Mouse (Mus musculus): ENCODE data around the gene Cacna2d4. TPM values are rescaled to one million over a fixed set of nuclear protein-coding genes. Genes with fewer than 3 reads are reported as not detected.
A peak's percentile ranks its signal among the peaks of the same experiment; 100 is the strongest.

The Cacna2d4 gene
- polyA plus RNA-seq, 1 experiment: 34.8 TPM

DNA sequence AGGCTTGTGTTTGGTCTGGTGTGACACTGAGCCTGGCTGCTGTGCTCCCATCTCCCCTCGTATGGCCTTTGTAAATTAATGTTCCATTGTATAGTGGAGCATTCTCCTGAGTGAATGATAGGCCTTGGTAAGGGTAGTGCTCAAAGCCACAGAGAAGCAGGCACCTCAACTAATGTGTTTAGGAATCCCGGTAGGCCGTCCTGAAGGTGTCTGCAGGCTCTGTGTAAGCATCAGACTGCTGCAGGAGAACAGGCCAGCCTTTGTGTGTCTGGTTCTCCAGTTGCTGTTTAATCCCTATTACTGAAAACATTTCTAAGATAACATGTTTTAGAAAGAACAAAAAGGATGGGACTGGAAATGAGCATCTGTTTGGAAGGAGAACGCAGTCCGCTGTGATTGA is 17.7 kb upstream of the Cacna2d4 start:
- Histone ChIP-seq H3K27ac (ENCODE audit: control insufficient read depth, insufficient read depth, low read length) (no peak overlapping the region), H3K4me3 (ENCODE audit: control insufficient read depth, insufficient read depth, low read length) (no peak overlapping the region), H3K4me1 (replicated peaks; ENCODE audit: control insufficient read depth, insufficient read depth, low read length) (no peaks in the 10 kb centered on the region), H3K36me3 (ENCODE audit: control insufficient read depth, insufficient read depth, low read length) (peaks cover 20% of the 10 kb centered on the region), H3K27me3 (ENCODE audit: control insufficient read depth, insufficient read depth, low read length) (no peaks in the 10 kb centered on the region)
- 95% methylated on average over 5 of the region's 5 CpGs for WGBS
- no peak for DNase-seq
- TF ChIP-seq POLR2A (IDR thresholded peaks at IDR 0.05; ENCODE audit: control insufficient read depth, extremely low read depth, insufficient read depth, low read length, poor library complexity) (no peak), CTCF (IDR thresholded peaks at IDR 0.05; ENCODE audit: borderline replicate concordance, control insufficient read depth, extremely low read depth, insufficient read depth, low read length, poor library complexity) (no peak)

DNA sequence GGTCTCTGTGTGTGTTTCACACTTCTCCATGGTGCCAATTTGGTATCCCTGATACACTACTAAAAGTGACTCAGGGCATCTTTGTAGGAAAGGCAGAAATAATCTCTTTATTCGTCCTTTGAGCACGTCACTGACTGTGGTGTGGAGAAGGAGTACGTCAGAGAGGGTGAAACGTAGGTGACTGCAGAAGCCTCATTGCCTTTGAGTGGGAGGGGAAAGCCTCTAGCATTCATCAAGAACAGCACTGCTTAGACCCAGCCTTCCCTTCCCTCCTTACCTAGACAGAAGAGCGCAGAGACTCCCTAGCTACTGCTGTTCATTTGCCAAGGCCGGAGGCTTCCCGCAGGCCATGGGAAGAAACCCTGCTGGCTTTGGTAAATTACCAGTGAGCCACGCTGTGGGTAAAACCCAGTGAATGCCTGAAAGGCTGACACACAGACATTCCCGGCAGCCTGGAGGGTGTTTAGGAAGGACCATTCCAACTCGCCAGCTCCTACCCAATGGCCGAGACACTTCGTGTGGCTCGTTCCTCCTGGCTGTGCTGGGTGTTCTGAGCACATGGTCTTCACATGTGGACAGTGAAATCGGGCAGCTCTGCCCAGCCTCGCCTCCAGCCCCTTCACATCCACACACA is 17.0 kb upstream of the Cacna2d4 start:
- no peak overlapping the region for H3K27ac ChIP-seq (ENCODE audit: control insufficient read depth, insufficient read depth, low read length)
- peaks cover 20% of the 10 kb centered on the region for H3K36me3 ChIP-seq (ENCODE audit: control insufficient read depth, insufficient read depth, low read length)
- 98% methylated on average over 15 of the region's 15 CpGs for WGBS
- no peaks in the 10 kb centered on the region for H3K4me1 ChIP-seq (replicated peaks; ENCODE audit: control insufficient read depth, insufficient read depth, low read length)
- no peaks in the 10 kb centered on the region for H3K27me3 ChIP-seq (ENCODE audit: control insufficient read depth, insufficient read depth, low read length)
- DNase-seq: no peak
- H3K4me3 ChIP-seq (ENCODE audit: control insufficient read depth, insufficient read depth, low read length): no peak overlapping the region
- TF ChIP-seq POLR2A (IDR thresholded peaks at IDR 0.05; ENCODE audit: control insufficient read depth, extremely low read depth, insufficient read depth, low read length, poor library complexity): no peak
- TF ChIP-seq CTCF (IDR thresholded peaks at IDR 0.05; ENCODE audit: borderline replicate concordance, control insufficient read depth, extremely low read depth, insufficient read depth, low read length, poor library complexity): no peak

DNA sequence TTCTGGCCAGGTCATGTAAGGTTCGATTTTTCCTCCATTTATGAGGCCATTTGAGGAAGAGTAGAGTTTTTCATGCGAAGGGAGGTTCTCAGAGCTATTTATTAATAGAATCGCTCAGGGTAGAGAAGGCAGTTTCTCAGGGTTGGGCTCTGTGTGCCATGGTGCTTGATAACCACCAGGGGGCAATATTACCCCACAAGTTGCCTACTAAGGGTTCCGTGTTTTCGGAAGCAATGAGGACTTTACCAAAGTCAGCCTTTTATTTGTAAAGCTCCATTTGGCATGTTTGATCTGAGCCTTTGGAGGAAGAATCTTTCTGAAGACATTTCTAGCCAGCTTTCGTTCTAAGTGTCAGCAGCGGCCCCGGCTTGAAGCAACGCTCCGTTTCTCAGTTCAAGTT is 16.0 kb upstream of the Cacna2d4 start:
- Histone ChIP-seq H3K4me3 (ENCODE audit: control insufficient read depth, insufficient read depth, low read length) (no peak overlapping the region), H3K27me3 (ENCODE audit: control insufficient read depth, insufficient read depth, low read length) (no peaks in the 10 kb centered on the region), H3K4me1 (replicated peaks; ENCODE audit: control insufficient read depth, insufficient read depth, low read length) (no peaks in the 10 kb centered on the region), H3K27ac (ENCODE audit: control insufficient read depth, insufficient read depth, low read length) (no peak overlapping the region), H3K36me3 (ENCODE audit: control insufficient read depth, insufficient read depth, low read length) (peaks cover 14% of the 10 kb centered on the region)
- no peak for TF ChIP-seq CTCF (IDR thresholded peaks at IDR 0.05; ENCODE audit: borderline replicate concordance, control insufficient read depth, extremely low read depth, insufficient read depth, low read length, poor library complexity)
- no peak for TF ChIP-seq POLR2A (IDR thresholded peaks at IDR 0.05; ENCODE audit: control insufficient read depth, extremely low read depth, insufficient read depth, low read length, poor library complexity)
- DNase-seq: peak; percentile 35
- 60% methylated on average over 10 of the region's 10 CpGs for WGBS

DNA sequence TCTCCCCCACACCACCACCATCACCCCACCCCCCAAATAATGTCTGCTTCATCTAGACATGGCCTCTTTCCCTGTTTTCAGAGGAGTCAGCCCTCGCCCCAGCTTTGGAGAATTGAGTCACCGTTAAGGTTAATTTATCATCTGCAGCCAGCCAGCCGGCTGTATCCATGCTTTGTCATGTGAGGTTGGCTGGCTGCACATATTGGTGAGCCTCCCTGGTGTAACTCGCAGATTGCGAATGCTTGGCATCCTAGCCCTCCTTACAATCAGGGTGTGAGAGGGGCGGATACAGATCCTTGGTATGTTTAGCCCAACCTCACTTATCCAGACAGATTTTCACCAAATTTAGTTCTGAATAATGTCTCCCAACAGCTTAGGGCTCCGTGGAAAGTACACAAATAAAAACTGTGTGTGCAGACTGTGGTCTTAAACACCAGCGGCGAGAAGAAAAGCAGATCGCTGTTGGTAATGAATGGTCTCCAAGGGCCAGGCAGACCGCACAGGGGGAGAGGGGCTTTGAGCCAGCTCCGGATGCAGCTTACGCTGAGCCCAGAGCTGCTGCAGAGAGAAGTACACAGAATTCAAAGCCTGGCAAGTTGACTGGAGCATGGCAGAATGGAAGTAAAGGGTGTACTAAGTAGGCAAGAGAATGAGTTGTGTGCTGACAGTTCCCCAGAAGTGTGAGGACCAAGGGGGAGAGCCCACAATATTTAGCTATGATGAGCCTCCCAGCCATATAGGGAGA is 11.7 kb upstream of the Cacna2d4 start:
- WGBS: 80% methylated on average over 13 of the region's 13 CpGs
- Histone ChIP-seq H3K4me3 (ENCODE audit: control insufficient read depth, insufficient read depth, low read length) (no peak overlapping the region), H3K27me3 (ENCODE audit: control insufficient read depth, insufficient read depth, low read length) (no peaks in the 10 kb centered on the region), H3K4me1 (replicated peaks; ENCODE audit: control insufficient read depth, insufficient read depth, low read length) (no peaks in the 10 kb centered on the region), H3K27ac (ENCODE audit: control insufficient read depth, insufficient read depth, low read length) (no peak overlapping the region), H3K36me3 (ENCODE audit: control insufficient read depth, insufficient read depth, low read length) (no peaks in the 10 kb centered on the region)
- no peak for DNase-seq
- TF ChIP-seq POLR2A (IDR thresholded peaks at IDR 0.05; ENCODE audit: control insufficient read depth, extremely low read depth, insufficient read depth, low read length, poor library complexity) (no peak), CTCF (IDR thresholded peaks at IDR 0.05; ENCODE audit: borderline replicate concordance, control insufficient read depth, extremely low read depth, insufficient read depth, low read length, poor library complexity) (no peak)

DNA sequence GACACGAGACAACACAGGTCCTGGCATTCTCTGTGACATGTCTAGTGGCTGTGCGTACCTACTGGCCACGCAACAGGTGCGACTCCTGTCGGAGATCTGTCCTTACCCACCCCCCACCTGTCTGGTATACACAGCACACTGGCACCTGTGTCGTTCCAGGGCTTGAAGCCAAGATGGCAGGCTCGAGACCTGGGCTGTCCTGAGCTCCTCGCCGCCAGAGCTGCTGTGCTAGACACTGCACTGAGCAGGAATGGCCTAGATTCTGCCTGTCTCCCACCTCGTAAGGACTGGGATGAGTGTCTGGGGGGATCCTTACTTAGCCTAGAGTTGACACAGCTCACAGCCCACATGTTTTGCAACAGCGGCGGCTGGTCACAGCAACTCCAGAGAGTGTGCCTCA is 11.1 kb upstream of the Cacna2d4 start:
- TF ChIP-seq CTCF (IDR thresholded peaks at IDR 0.05; ENCODE audit: borderline replicate concordance, control insufficient read depth, extremely low read depth, insufficient read depth, low read length, poor library complexity): no peak
- no peak for TF ChIP-seq POLR2A (IDR thresholded peaks at IDR 0.05; ENCODE audit: control insufficient read depth, extremely low read depth, insufficient read depth, low read length, poor library complexity)
- no peaks in the 10 kb centered on the region for H3K27me3 ChIP-seq (ENCODE audit: control insufficient read depth, insufficient read depth, low read length)
- H3K4me1 ChIP-seq (replicated peaks; ENCODE audit: control insufficient read depth, insufficient read depth, low read length): no peaks in the 10 kb centered on the region
- 90% methylated on average over 12 of the region's 12 CpGs for WGBS
- no peak for DNase-seq
- H3K27ac ChIP-seq (ENCODE audit: control insufficient read depth, insufficient read depth, low read length): no peak overlapping the region
- no peak overlapping the region for H3K4me3 ChIP-seq (ENCODE audit: control insufficient read depth, insufficient read depth, low read length)
- no peaks in the 10 kb centered on the region for H3K36me3 ChIP-seq (ENCODE audit: control insufficient read depth, insufficient read depth, low read length)

DNA sequence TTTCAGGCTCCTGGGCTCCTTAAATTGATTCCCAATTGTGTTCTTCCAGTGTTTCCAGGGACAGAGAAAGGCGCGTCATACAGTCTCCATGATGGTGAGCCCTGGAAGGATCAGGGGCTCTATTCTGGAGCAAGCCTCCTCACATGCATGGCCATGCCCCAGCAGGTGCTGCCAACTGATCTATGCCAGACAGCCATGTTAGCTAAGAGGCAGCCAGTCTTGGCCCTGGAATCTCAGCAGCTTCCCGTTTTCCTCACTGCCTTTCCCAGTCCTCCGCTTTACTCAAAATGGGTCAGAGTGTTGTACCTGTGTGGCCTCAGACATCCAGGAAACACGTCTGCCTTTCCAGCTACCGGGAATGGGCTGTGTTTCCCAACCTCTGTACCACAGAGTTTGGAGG is 10.6 kb upstream of the Cacna2d4 start:
- Histone ChIP-seq H3K4me1 (replicated peaks; ENCODE audit: control insufficient read depth, insufficient read depth, low read length) (no peaks in the 10 kb centered on the region), H3K27me3 (ENCODE audit: control insufficient read depth, insufficient read depth, low read length) (no peaks in the 10 kb centered on the region), H3K4me3 (ENCODE audit: control insufficient read depth, insufficient read depth, low read length) (no peak overlapping the region), H3K36me3 (ENCODE audit: control insufficient read depth, insufficient read depth, low read length) (no peaks in the 10 kb centered on the region), H3K27ac (ENCODE audit: control insufficient read depth, insufficient read depth, low read length) (no peak overlapping the region)
- TF ChIP-seq POLR2A (IDR thresholded peaks at IDR 0.05; ENCODE audit: control insufficient read depth, extremely low read depth, insufficient read depth, low read length, poor library complexity): no peak
- TF ChIP-seq CTCF (IDR thresholded peaks at IDR 0.05; ENCODE audit: borderline replicate concordance, control insufficient read depth, extremely low read depth, insufficient read depth, low read length, poor library complexity): no peak
- whole genome bisulfite sequencing: 95% methylated on average over 6 of the region's 6 CpGs
- no peak for DNase-seq
